Mouse (Mus musculus) embryonic facial prominence, embryonic 12.5 days (tissue): ENCODE results near the gene Dtx2. TPM values are rescaled to one million over a fixed set of nuclear protein-coding genes. Genes with fewer than 3 reads are reported as not detected.
A peak's percentile ranks its signal among the peaks of the same experiment; 100 is the strongest.

Experiments
- ATAC-seq: fragments of 200-750 bp; cut with Nextera tagmentation; 2 replicates; pipeline ENCODE4 v1.8.0; 2017; ENCODE audit not compliant: insufficient number of reproducible peaks, insufficient read depth, low FRiP score, low TSS enrichment
- H3K27ac ChIP-seq: fragments of 300-500 bp; sonication (generic); 2 replicates; pipeline ENCODE4 v1.5.1; 2016; ENCODE audit warnings: mild to moderate bottlenecking
- H3K27me3 ChIP-seq: fragments of 300-500 bp; sonication (generic); 2 replicates; pipeline ENCODE4 v1.6.1; 2016; ENCODE audit warnings: mild to moderate bottlenecking, moderate library complexity
- H3K36me3 ChIP-seq: fragments of 300-500 bp; sonication (generic); 2 replicates; pipeline ENCODE4 v1.6.1; 2016; ENCODE audit warnings: mild to moderate bottlenecking
- H3K4me1 ChIP-seq: fragments of 300-500 bp; sonication (generic); 2 replicates; pipeline ENCODE4 v1.6.1; 2016
- H3K4me2 ChIP-seq: fragments of 300-500 bp; sonication (generic); replicated peaks from 2 replicates; pipeline ENCODE4 v1.6.1; 2016; ENCODE audit warnings: mild to moderate bottlenecking, moderate library complexity
- H3K4me3 ChIP-seq: fragments of 300-500 bp; sonication (generic); 2 replicates; pipeline ENCODE4 v1.5.1; 2016; ENCODE audit warnings: mild to moderate bottlenecking
- H3K9ac ChIP-seq: fragments of 300-500 bp; sonication (generic); 2 replicates; pipeline ENCODE4 v1.6.1; 2016; ENCODE audit warnings: mild to moderate bottlenecking, moderate library complexity
- H3K9me3 ChIP-seq: fragments of 300-500 bp; sonication (generic); 2 replicates; pipeline ENCODE4 v1.6.1; 2016; ENCODE audit warnings: mild to moderate bottlenecking, moderate library complexity
- WGBS: fragments of 180-500 bp; shearing (Covaris S2); methylation state at CpG from one replicate; pipeline ENCODE4 v1.1.7; 2016; 5-methylcytosine and 5-hydroxymethylcytosine counted together
- polyA plus RNA-seq: library from polyadenylated mRNA; unstranded; fragments of >200 nt; fragmentation: Nextera tagmentation; extraction: Ambion mirVana; gene quantifications from 2 replicates; pipeline ENCODE4 v1.2.1, GENCODE M21; 2016

The Dtx2 gene
- polyA plus RNA-seq, 1 experiment from 2014 or later, result 33.8 TPM

- Histone ChIP-seq H3K4me2 (0 out of 2 replicates have a peak overlapping the region, but pooled peaks have one; percentile 86), H3K9ac (no peak overlapping the region), H3K9me3 (no peaks in the 10 kb centered on the region), H3K27ac (no peak overlapping the region), H3K4me3 (no peak overlapping the region), H3K4me1 (peaks cover 8% of the 10 kb centered on the region; the same call in 1 of the 2 replicates), H3K27me3 (peaks cover 7% of the 10 kb centered on the region; the same call in 1 of the 2 replicates), H3K36me3 (no peaks in the 10 kb centered on the region)
- ATAC-seq, result no peak
- 94% methylated on average over 15 of the region's 15 CpGs for WGBS
Observed at GRCm38 (mm10) chr5:135960909-135961635, 33.5 kb upstream of the Dtx2 start.

GRCm38 (mm10) chr5:135962125-135962491 lies 32.5 kb upstream of the Dtx2 start:
- H3K27me3 ChIP-seq, result peaks cover 7% of the 10 kb centered on the region; the same call in 1 of the 2 replicates
- H3K9ac ChIP-seq, result no peak overlapping the region; the same call in 1 of the 2 replicates
- H3K4me2 ChIP-seq, result peak overlapping the region; percentile 86
- peaks cover 8% of the 10 kb centered on the region; the same call in 1 of the 2 replicates for H3K4me1 ChIP-seq
- 2% methylated on average over 11 of the region's 11 CpGs for WGBS
- H3K4me3 ChIP-seq, result peak overlapping the region; percentile 54
- no peaks in the 10 kb centered on the region for H3K9me3 ChIP-seq
- no peaks in the 10 kb centered on the region for H3K36me3 ChIP-seq
- peak overlapping the region; percentile 90 for H3K27ac ChIP-seq
- ATAC-seq, result peak; percentile 31; the same call in 1 of the 2 replicates

- peak overlapping the region; percentile 86 for H3K4me2 ChIP-seq
- under 1% methylated on average over 63 of the region's 64 CpGs for WGBS
- peak overlapping the region; percentile 86 for H3K9ac ChIP-seq
- peak; percentile 97 for ATAC-seq
- H3K4me1 ChIP-seq, result peaks cover 8% of the 10 kb centered on the region; the same call in 1 of the 2 replicates
- H3K9me3 ChIP-seq, result no peaks in the 10 kb centered on the region
- H3K27me3 ChIP-seq, result peaks cover 7% of the 10 kb centered on the region; the same call in 1 of the 2 replicates
- no peaks in the 10 kb centered on the region for H3K36me3 ChIP-seq
- H3K4me3 ChIP-seq, result peak overlapping the region; percentile 54
- H3K27ac ChIP-seq, result peak overlapping the region; percentile 90
Observed at GRCm38 (mm10) chr5:135962492-135963279, 31.9 kb upstream of the Dtx2 start.

DNA sequence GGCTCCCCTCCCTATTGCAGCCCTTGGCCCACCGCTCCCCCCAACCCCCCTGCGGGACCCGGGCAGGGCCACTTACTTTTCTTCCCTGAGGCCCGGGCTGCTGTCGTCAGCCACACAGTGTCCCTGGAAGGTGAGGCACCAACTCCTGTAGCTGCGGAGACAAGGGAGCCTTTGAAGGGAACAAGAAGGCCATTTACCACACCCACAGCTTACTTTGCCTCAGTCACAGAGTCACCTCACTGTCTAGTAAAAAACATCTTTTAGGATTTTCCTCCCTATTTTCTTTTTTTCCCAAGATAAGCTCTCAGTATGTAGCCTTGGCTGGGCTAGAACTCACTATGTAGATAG lies 31.3 kb upstream of the Dtx2 start:
- H3K27me3 ChIP-seq, result peaks cover 7% of the 10 kb centered on the region; the same call in 1 of the 2 replicates
- peak overlapping the region; percentile 86 for H3K9ac ChIP-seq
- no peak for ATAC-seq
- H3K9me3 ChIP-seq, result no peaks in the 10 kb centered on the region
- H3K4me3 ChIP-seq, result peak overlapping the region; percentile 54
- no peaks in the 10 kb centered on the region for H3K36me3 ChIP-seq
- H3K27ac ChIP-seq, result peak overlapping the region; percentile 90
- H3K4me2 ChIP-seq, result peak overlapping the region; percentile 86
- 4% methylated on average over 6 of the region's 6 CpGs for WGBS
- peaks cover 8% of the 10 kb centered on the region; the same call in 1 of the 2 replicates for H3K4me1 ChIP-seq

DNA sequence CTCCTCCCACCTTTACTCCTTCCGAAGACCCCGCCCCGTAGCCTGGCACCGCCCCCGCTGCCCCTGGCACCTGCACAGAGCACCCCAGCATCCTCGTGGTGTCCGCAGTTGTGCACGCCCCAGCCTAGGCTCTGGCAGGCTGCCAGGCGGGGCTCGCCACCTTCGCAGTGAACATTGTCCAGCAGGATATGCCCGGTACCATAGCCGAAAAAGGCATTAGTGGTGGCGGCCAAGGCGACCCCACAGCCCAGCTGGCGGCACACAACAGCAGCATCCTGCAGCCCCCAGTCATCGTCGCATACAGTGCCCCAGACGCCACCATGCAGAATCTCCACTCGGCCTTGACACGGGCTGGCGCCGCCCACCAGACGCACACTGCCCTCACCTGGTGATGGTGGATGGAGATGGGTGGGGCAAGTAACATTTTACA lies 29.1 kb upstream of the Dtx2 start:
- peaks cover 8% of the 10 kb centered on the region; the same call in 1 of the 2 replicates for H3K4me1 ChIP-seq
- no peak for ATAC-seq

DNA sequence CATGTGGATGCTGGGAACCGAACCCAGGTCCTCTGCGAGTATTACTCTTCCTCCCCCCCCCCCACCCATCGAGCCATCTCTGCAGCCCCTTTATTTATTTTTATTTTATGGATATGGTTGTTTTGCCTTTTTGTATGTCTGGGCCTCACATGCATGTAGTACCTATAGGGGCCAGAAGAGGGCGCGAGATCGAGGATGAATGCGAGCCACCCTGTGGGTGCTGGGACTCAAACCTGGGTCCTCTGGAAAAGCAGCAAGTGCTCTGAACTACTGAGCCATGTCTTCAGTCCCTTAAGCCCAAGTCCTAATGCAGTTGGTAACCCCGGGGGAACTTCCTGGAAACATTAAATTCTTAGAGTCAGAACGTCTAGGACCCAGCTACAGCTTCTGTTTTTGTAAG lies 27.7 kb upstream of the Dtx2 start:
- WGBS, result 63% methylated on average over 9 of the region's 9 CpGs
- H3K27me3 ChIP-seq, result peaks cover 7% of the 10 kb centered on the region; the same call in 1 of the 2 replicates
- H3K9me3 ChIP-seq, result no peaks in the 10 kb centered on the region
- H3K4me1 ChIP-seq, result peaks cover 8% of the 10 kb centered on the region; the same call in 1 of the 2 replicates
- ATAC-seq, result no peak
- no peaks in the 10 kb centered on the region for H3K36me3 ChIP-seq
- no peak overlapping the region for H3K4me3 ChIP-seq
- no peak overlapping the region for H3K9ac ChIP-seq
- no peak overlapping the region for H3K4me2 ChIP-seq
- H3K27ac ChIP-seq, result no peak overlapping the region

More for the DNA sequence above, 29.1 kb upstream of the Dtx2 start:
- H3K9ac ChIP-seq, result peak overlapping the region; percentile 40; the same call in 1 of the 2 replicates
- peak overlapping the region; percentile 41 for H3K4me2 ChIP-seq
- no peaks in the 10 kb centered on the region for H3K9me3 ChIP-seq
- H3K27me3 ChIP-seq, result peaks cover 7% of the 10 kb centered on the region; the same call in 1 of the 2 replicates
- no peak overlapping the region for H3K27ac ChIP-seq
- H3K36me3 ChIP-seq, result no peaks in the 10 kb centered on the region
- peak overlapping the region; percentile 10; the same call in 1 of the 2 replicates for H3K4me3 ChIP-seq
- WGBS, result 9% methylated on average over 24 of the region's 24 CpGs

GRCm38 (mm10) chr5:135968781-135969180 lies 25.8 kb upstream of the Dtx2 start:
- Histone ChIP-seq H3K9ac (no peak overlapping the region), H3K27ac (no peak overlapping the region), H3K9me3 (no peaks in the 10 kb centered on the region), H3K4me2 (no peak overlapping the region), H3K4me3 (no peak overlapping the region), H3K36me3 (no peaks in the 10 kb centered on the region), H3K4me1 (peaks cover 4% of the 10 kb centered on the region; the same call in 1 of the 2 replicates), H3K27me3 (peaks cover 7% of the 10 kb centered on the region; the same call in 1 of the 2 replicates)
- 68% methylated on average over 1 of the region's 1 CpGs for WGBS
- no peak for ATAC-seq

GRCm38 (mm10) chr5:135970247-135970646 lies 24.4 kb upstream of the Dtx2 start:
- H3K36me3 ChIP-seq, result no peaks in the 10 kb centered on the region
- no peaks in the 10 kb centered on the region for H3K9me3 ChIP-seq
- H3K4me2 ChIP-seq, result no peak overlapping the region
- no peak overlapping the region for H3K27ac ChIP-seq
- no peak overlapping the region for H3K9ac ChIP-seq
- H3K4me3 ChIP-seq, result no peak overlapping the region
- ATAC-seq, result no peak
- 76% methylated on average over 6 of the region's 6 CpGs for WGBS
- H3K4me1 ChIP-seq, result peaks cover 9% of the 10 kb centered on the region; the same call in 1 of the 2 replicates
- peaks cover 7% of the 10 kb centered on the region; the same call in 1 of the 2 replicates for H3K27me3 ChIP-seq

DNA sequence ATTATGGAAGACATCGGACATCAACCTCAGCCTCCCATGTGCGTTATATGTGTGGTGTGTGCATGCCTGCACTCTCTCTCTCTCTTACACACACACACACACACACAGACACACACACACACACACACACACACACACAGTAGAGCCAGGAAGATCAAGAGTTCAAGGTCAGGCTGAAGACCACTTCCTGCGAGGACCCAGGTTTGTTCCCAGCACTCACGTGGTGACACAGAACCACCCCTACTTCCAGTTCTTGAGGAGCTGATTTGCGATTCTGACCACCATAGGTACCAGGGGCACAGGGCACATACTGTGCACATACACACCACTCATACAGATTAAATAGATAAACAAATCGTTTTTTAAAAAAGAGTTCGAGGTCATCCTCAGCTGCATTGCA lies 22.7 kb upstream of the Dtx2 start:
- H3K36me3 ChIP-seq, result no peaks in the 10 kb centered on the region
- H3K9ac ChIP-seq, result no peak overlapping the region
- no peak overlapping the region for H3K4me3 ChIP-seq
- WGBS, result 82% methylated on average over 7 of the region's 7 CpGs
- ATAC-seq, result no peak
- 0 out of 2 replicates have a peak, but pooled peaks cover 5% of the 10 kb centered on the region for H3K4me1 ChIP-seq
- no peak overlapping the region for H3K4me2 ChIP-seq
- no peaks in the 10 kb centered on the region for H3K27me3 ChIP-seq
- no peaks in the 10 kb centered on the region for H3K9me3 ChIP-seq
- H3K27ac ChIP-seq, result no peak overlapping the region

- H3K4me2 ChIP-seq, result peak within 1 kb of the TSS; percentile 43
- no peaks in the 10 kb centered on the region for H3K9me3 ChIP-seq
- H3K27ac ChIP-seq, result no peak within 1 kb of the TSS
- 0 out of 2 replicates have a peak, but pooled peaks cover 5% of the 10 kb centered on the region for H3K4me1 ChIP-seq
- no peak for ATAC-seq
- WGBS, result 11% methylated on average over 9 of the region's 9 CpGs
- no peak within 1 kb of the TSS for H3K9ac ChIP-seq
- H3K36me3 ChIP-seq, result no peaks in the 10 kb centered on the region
- H3K4me3 ChIP-seq, result peak within 1 kb of the TSS; percentile 26
- no peaks in the 10 kb centered on the region for H3K27me3 ChIP-seq
Observed at GRCm38 (mm10) chr5:135974365-135974764, 20.2 kb upstream of the Dtx2 start, which contains the start of gene Ssc4d. TSS of gene Ssc4d (minus strand) at chr5:135974531.

DNA sequence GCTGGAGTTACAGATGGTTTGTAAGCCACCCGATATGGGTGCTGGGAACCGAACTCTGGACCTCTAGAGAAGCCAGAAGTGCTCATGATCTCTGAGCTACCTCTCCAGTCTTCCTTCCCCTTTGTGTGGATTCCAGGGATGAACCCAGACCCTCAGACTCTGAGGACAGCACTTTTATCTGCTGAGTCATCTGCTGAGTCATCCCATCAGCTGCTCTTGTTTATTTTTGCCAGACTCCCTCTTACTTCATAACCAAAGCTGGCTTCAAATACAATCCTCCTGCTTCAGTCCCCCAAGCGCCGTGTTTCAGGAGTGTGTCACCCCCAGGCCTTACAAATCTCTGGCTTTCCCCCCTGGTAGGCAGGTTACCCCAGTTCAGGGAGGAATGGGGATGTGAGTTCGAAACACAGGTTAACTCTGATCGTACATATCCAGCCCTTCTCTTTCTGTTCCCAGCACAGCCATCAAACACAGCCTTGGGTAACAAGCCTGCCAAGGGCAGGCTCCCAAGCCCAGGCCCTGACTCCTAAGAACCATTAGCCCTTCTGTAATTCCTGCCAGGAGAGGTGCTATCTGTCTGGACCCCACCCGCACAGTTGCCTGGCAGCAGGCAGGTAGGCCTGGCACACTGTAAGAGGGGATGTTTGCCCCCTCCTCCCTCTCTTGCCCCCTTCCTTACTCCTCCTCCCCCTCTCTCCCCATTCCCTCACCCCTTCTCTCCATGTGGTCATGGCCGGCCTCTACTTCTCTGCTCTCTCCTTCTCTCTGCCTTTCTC lies 18.5 kb upstream of the Dtx2 start:
- 90% methylated on average over 8 of the region's 8 CpGs for WGBS
- no peak for ATAC-seq
- no peaks in the 10 kb centered on the region for H3K27me3 ChIP-seq
- no peaks in the 10 kb centered on the region for H3K9me3 ChIP-seq
- H3K9ac ChIP-seq, result no peak overlapping the region
- H3K4me1 ChIP-seq, result 0 out of 2 replicates have a peak, but pooled peaks cover 5% of the 10 kb centered on the region
- H3K4me3 ChIP-seq, result no peak overlapping the region
- H3K4me2 ChIP-seq, result no peak overlapping the region
- no peak overlapping the region for H3K27ac ChIP-seq
- H3K36me3 ChIP-seq, result no peaks in the 10 kb centered on the region
